Mouse (Mus musculus) spleen, adult 2 months (tissue): ENCODE results near the gene Btg2.

Experiments used
- CTCF ChIP-seq: fragments of 200-500 bp; IDR thresholded peaks from 2 replicates; pipeline ENCODE4 v1.5.1; 2011; ENCODE audit warnings: mild to moderate bottlenecking, inconsistent platforms; ENCODE audit not compliant: insufficient read depth, insufficient read length, insufficient replicate concordance; ENCODE audit errors: extremely low read depth
- POLR2A ChIP-seq: fragments of 200-500 bp; IDR thresholded peaks from 2 replicates; pipeline ENCODE4 v1.6.1; 2011; ENCODE audit warnings: low read depth, low read length, inconsistent platforms

GRCm38 (mm10) chr1:134045971-134046370 lies 32.9 kb downstream of the Btg2 start:
- TF ChIP-seq CTCF (peak; percentile 63; the same call in 1 of the 2 replicates), POLR2A (no peak)
